Mouse (Mus musculus): ENCODE results near the gene Eml1. TPM values are rescaled to one million over a fixed set of nuclear protein-coding genes. Genes with fewer than 3 reads are reported as not detected.

Eml1 gene
- polyA plus RNA-seq, 1 experiment from 2014 or later, result 57.4 TPM

Other genes starting within 250 kb of the Eml1 start
- gene Setd3, start 191.6 kb upstream of the Eml1 start, polyA plus RNA-seq (2015; fragmentation: Nextera tagmentation; extraction: Ambion mirVana), result 95.5 and 97.2 TPM in 2 replicates
- gene Ccnk, start 191.4 kb upstream of the Eml1 start, polyA plus RNA-seq (2015; fragmentation: Nextera tagmentation; extraction: Ambion mirVana), result 2.2 and 2.4 TPM in 2 replicates
- 13.2 and 13.5 TPM in 2 replicates for gene Ccdc85c, start 95.5 kb upstream of the Eml1 start, polyA plus RNA-seq (2015; fragmentation: Nextera tagmentation; extraction: Ambion mirVana)
- gene Hhipl1, start 64.7 kb upstream of the Eml1 start, polyA plus RNA-seq (2015; fragmentation: Nextera tagmentation; extraction: Ambion mirVana), result 2.7 and 2.9 TPM in 2 replicates
- gene Cyp46a1, start 36.6 kb upstream of the Eml1 start, polyA plus RNA-seq (2015; fragmentation: Nextera tagmentation; extraction: Ambion mirVana), result 28.1 and 36.2 TPM in 2 replicates
- gene Evl, start 183.8 kb downstream of the Eml1 start, polyA plus RNA-seq (2015; fragmentation: Nextera tagmentation; extraction: Ambion mirVana), result 268 and 272 TPM in 2 replicates